Mouse (Mus musculus) ovary, adult 10 weeks (tissue): ENCODE data around the gene Unc93a. TPM values are rescaled to one million over a fixed set of nuclear protein-coding genes. Genes with fewer than 3 reads are reported as not detected.

Source experiments
- polyA plus RNA-seq: library from polyadenylated mRNA; stranded (reverse); fragments of 350-450 nt; fragmentation: Illumina TruSeq; extraction: RNeasy Lipid Tissue Mini Kit (QIAGEN cat#74804); gene quantifications from one replicate; pipeline ENCODE4 v1.2.3, GENCODE M21; 2014

Unc93a gene
- not detected for polyA plus RNA-seq

GRCm38 (mm10) chr17:13131710-13132109, at the start of gene Unc93a:
Gene Unc93a (minus strand): TSS chr17:13131810.

DNA sequence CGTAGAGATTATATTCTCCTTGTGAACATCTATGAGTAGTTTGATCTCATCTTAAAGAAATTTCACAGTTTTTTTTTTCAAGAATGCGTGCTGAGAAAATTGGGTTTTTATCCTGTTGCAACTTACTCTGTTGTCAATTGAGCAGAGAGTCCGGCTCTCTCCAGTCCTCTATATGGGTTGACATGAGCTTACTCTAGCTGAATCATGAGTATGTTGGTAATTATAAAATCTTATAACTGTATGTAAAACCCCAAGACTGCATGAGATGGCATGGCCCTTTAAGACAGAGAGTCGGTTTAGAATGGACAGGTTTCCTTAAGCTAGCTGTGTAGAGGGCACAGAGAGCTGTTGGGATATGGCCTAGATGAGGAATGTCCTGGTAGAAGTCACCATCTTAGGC, 70.8 kb downstream of the Unc93a start, which contains the start of gene Tcp10b:
Gene Tcp10b (plus strand): TSS at position 301 of the 400 bp plus-strand sequence.

Other genes starting within 250 kb of the Unc93a start
- 4.7 TPM for gene Pnldc1, start 221.6 kb downstream of the Unc93a start, polyA plus RNA-seq
- 690 TPM for gene Tcp1, start 216.1 kb downstream of the Unc93a start, polyA plus RNA-seq
- 105 TPM for gene Mrpl18, start 215.5 kb downstream of the Unc93a start, polyA plus RNA-seq
- gene Acat3, start 191.2 kb downstream of the Unc93a start, polyA plus RNA-seq, result not detected
- 26.4 TPM for gene Acat2, start 171.1 kb downstream of the Unc93a start, polyA plus RNA-seq
- 188 TPM for gene Wtap, start 137.6 kb downstream of the Unc93a start, polyA plus RNA-seq
- 71.4 TPM for gene Sod2, start 125.0 kb downstream of the Unc93a start, polyA plus RNA-seq
- not detected for gene Gpr31b, start 79.5 kb downstream of the Unc93a start, polyA plus RNA-seq
- gene Tcp10b, start 70.7 kb downstream of the Unc93a start, polyA plus RNA-seq, result not detected
- gene Smok2a, start 89.4 kb upstream of the Unc93a start, polyA plus RNA-seq, result not detected
- not detected for gene Smok2b, start 98.4 kb upstream of the Unc93a start, polyA plus RNA-seq
- gene Tcp10c, start 222.8 kb upstream of the Unc93a start, polyA plus RNA-seq, result not detected